Mouse (Mus musculus) olfactory bulb, adult 2 months (tissue): ENCODE data around the gene Sdk2. TPM values are rescaled to one million over a fixed set of nuclear protein-coding genes. Genes with fewer than 3 reads are reported as not detected.

Experiments
- H3K27ac ChIP-seq: fragments of 200-500 bp; 2 replicates; pipeline ENCODE4 v1.5.1; 2012; ENCODE audit warnings: low read depth, low read length; ENCODE audit not compliant: insufficient read depth
- H3K4me1 ChIP-seq: fragments of 200-500 bp; 2 replicates; pipeline ENCODE4 v1.6.1; 2012; ENCODE audit warnings: low read length; ENCODE audit not compliant: control insufficient read depth, insufficient read depth
- H3K4me3 ChIP-seq: fragments of 200-500 bp; 2 replicates; pipeline ENCODE4 v1.5.1; 2012; ENCODE audit warnings: mild to moderate bottlenecking, low read depth, low read length, moderate library complexity; ENCODE audit not compliant: insufficient read depth
- CTCF ChIP-seq: fragments of 200-500 bp; IDR thresholded peaks from 2 replicates; pipeline ENCODE4 v1.5.1; 2012; ENCODE audit warnings: low read depth, mild to moderate bottlenecking, low read length, moderate library complexity; ENCODE audit not compliant: insufficient read depth
- POLR2A ChIP-seq: fragments of 200-500 bp; IDR thresholded peaks from 2 replicates; pipeline ENCODE4 v1.6.1; 2012; ENCODE audit warnings: mild to moderate bottlenecking, low read depth, low read length, moderate library complexity; ENCODE audit not compliant: insufficient read depth
- WGBS: fragments of 180-500 bp; shearing (Covaris S2); methylation state at CpG from one replicate; pipeline ENCODE4 v1.1.7; 2018; 5-methylcytosine and 5-hydroxymethylcytosine counted together
- polyA plus RNA-seq: library from polyadenylated mRNA; stranded (reverse); fragments of >200 nt; gene quantifications from 2 replicates; pipeline ENCODE4 v1.2.4, GENCODE M21; 2012; ENCODE audit warnings: low replicate concordance; ENCODE audit not compliant: missing spikeins, insufficient read depth, insufficient read length

Gene Sdk2
- not detected in 2 replicates for polyA plus RNA-seq

- TF ChIP-seq POLR2A (peak; percentile 59), CTCF (no peak; the same call in 1 of the 2 replicates)
- WGBS = 5% methylated on average over 52 of the region's 52 CpGs
- peak within 1 kb of the TSS; percentile 74 for H3K4me3 ChIP-seq
- H3K4me1 ChIP-seq = peaks cover 48% of the 10 kb centered on the region
- peak within 1 kb of the TSS; percentile 62 for H3K27ac ChIP-seq
These were observed at the start of gene Sdk2 for GRCm38 (mm10) chr11:114066951-114067762. Gene Sdk2 (minus strand): TSS chr11:114067046.

GRCm38 (mm10) chr11:114115077-114115476 lies 48.2 kb upstream of the Sdk2 start:
- Histone ChIP-seq H3K4me3 (no peak overlapping the region), H3K27ac (no peak overlapping the region), H3K4me1 (peaks cover 6% of the 10 kb centered on the region; the same call in 1 of the 2 replicates)
- WGBS = 60% methylated on average over 13 of the region's 13 CpGs
- TF ChIP-seq CTCF = no peak
- no peak for TF ChIP-seq POLR2A

- Histone ChIP-seq H3K4me3 (no peak overlapping the region), H3K4me1 (peaks cover 6% of the 10 kb centered on the region; the same call in 1 of the 2 replicates), H3K27ac (no peak overlapping the region)
- WGBS = 43% methylated on average over 12 of the region's 12 CpGs
- TF ChIP-seq POLR2A = no peak
- TF ChIP-seq CTCF = no peak
These were observed 47.8 kb upstream of the Sdk2 start for GRCm38 (mm10) chr11:114114674-114115073.

GRCm38 (mm10) chr11:114110851-114111250 lies 44.0 kb upstream of the Sdk2 start:
- no peak overlapping the region for H3K27ac ChIP-seq
- no peak for TF ChIP-seq CTCF
- TF ChIP-seq POLR2A = no peak
- WGBS = 63% methylated on average over 3 of the region's 3 CpGs

GRCm38 (mm10) chr11:114093636-114094035 lies 26.8 kb upstream of the Sdk2 start:
- WGBS = 56% methylated on average over 7 of the region's 7 CpGs
- no peak overlapping the region for H3K4me3 ChIP-seq
- TF ChIP-seq CTCF (no peak), POLR2A (no peak)
- no peaks in the 10 kb centered on the region for H3K4me1 ChIP-seq
- no peak overlapping the region for H3K27ac ChIP-seq

More at GRCm38 (mm10) chr11:114110851-114111250, 44.0 kb upstream of the Sdk2 start:
- Histone ChIP-seq H3K4me3 (no peak overlapping the region), H3K4me1 (peaks cover 6% of the 10 kb centered on the region; the same call in 1 of the 2 replicates)

- Histone ChIP-seq H3K4me3 (no peak overlapping the region), H3K27ac (no peak overlapping the region)
- 68% methylated on average over 7 of the region's 7 CpGs for WGBS
These were observed 26.3 kb upstream of the Sdk2 start for GRCm38 (mm10) chr11:114093175-114093574.

GRCm38 (mm10) chr11:114080606-114081005 lies 13.8 kb upstream of the Sdk2 start:
- H3K27ac ChIP-seq = no peak overlapping the region
- 43% methylated on average over 9 of the region's 9 CpGs for WGBS
- no peaks in the 10 kb centered on the region for H3K4me1 ChIP-seq
- no peak overlapping the region for H3K4me3 ChIP-seq
- TF ChIP-seq POLR2A (no peak), CTCF (no peak)

More at GRCm38 (mm10) chr11:114093175-114093574, 26.3 kb upstream of the Sdk2 start:
- no peaks in the 10 kb centered on the region for H3K4me1 ChIP-seq
- TF ChIP-seq POLR2A = no peak
- TF ChIP-seq CTCF = no peak

- TF ChIP-seq CTCF = no peak
- TF ChIP-seq POLR2A = no peak
- H3K4me3 ChIP-seq = no peak overlapping the region
- 89% methylated on average over 10 of the region's 10 CpGs for WGBS
- H3K27ac ChIP-seq = no peak overlapping the region
- H3K4me1 ChIP-seq = peaks cover 16% of the 10 kb centered on the region
These were observed 5.8 kb upstream of the Sdk2 start for GRCm38 (mm10) chr11:114072644-114073043.

- 25% methylated on average over 8 of the region's 8 CpGs for WGBS
- no peak overlapping the region for H3K27ac ChIP-seq
- peaks cover 21% of the 10 kb centered on the region for H3K4me1 ChIP-seq
- no peak overlapping the region for H3K4me3 ChIP-seq
- peak; percentile 69 for TF ChIP-seq CTCF
- no peak for TF ChIP-seq POLR2A
These were observed 5.2 kb upstream of the Sdk2 start for GRCm38 (mm10) chr11:114071998-114072397.

GRCm38 (mm10) chr11:114070881-114071280 lies 4.0 kb upstream of the Sdk2 start:
- 76% methylated on average over 6 of the region's 6 CpGs for WGBS
- TF ChIP-seq CTCF = no peak
- no peak for TF ChIP-seq POLR2A
- Histone ChIP-seq H3K27ac (no peak overlapping the region), H3K4me3 (no peak overlapping the region), H3K4me1 (peaks cover 26% of the 10 kb centered on the region)
